Mouse (Mus musculus): ENCODE results near the gene Clip4.

- TF ChIP-seq CTCF (conservative IDR thresholded peaks at IDR 0.05; ENCODE audit: low read length): no peak
- TF ChIP-seq NANOG (IDR thresholded peaks at IDR 0.05; ENCODE audit: borderline replicate concordance, low read length): no peak
Observed at GRCm38 (mm10) chr17:71828647-71829414, 60.6 kb downstream of the Clip4 start.

Measured in E14TG2a.4 (cell line).